Comparison of ENCODE assay signal across 8 mouse cellular contexts in the genomic region with DNA sequence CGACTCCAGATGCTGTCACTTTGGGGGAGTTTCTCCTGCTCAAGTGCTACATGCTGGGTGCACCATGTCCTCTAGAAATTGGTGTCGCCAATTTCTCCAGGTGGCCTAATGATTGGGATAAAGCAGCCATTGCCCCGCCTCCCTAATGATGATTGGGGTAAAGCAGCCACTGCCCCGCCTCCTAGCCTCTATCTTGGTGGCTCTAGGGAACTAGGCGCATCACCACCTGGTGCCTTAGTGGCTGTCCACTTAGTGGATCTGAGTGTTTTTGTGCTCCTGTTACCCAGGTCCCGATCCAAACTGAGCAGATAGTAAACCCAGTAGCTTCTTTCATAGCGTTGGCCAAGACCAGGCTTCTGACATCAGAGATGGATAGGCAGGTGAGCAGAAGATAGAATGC. TPM values are rescaled to one million over a fixed set of nuclear protein-coding genes. Genes with fewer than 3 reads are reported as not detected.
DNase-seq lines count a peak whose midpoint lies in the region; ATAC-seq and TF ChIP-seq lines count a peak whose summit lies in the region.

No protein-coding gene starts in this region.

- no peak overlapping the region for H3K27ac ChIP-seq in heart, embryonic 16.5 days (ENCODE audit: low read length)
- no peak overlapping the region for H3K27ac ChIP-seq in intestine, embryonic 16.5 days (ENCODE audit: low read length)
- peak overlapping the region; percentile 66 for H3K27ac ChIP-seq in neural tube, embryonic 15.5 days (replicated peaks)
- no peak overlapping the region for H3K27ac ChIP-seq in lung, postnatal 0 days (ENCODE audit: low read length)

- H3K36me3 ChIP-seq in heart, embryonic 16.5 days (ENCODE audit: control insufficient read depth, insufficient read depth), result no peaks in the 10 kb centered on the region
- no peaks in the 10 kb centered on the region for H3K36me3 ChIP-seq in intestine, embryonic 16.5 days (ENCODE audit: control insufficient read depth, insufficient read depth, low read length)
- H3K36me3 ChIP-seq in neural tube, embryonic 15.5 days, result no peaks in the 10 kb centered on the region
- no peaks in the 10 kb centered on the region for H3K36me3 ChIP-seq in lung, postnatal 0 days (ENCODE audit: insufficient read depth, low read length)

- no peak overlapping the region for H3K4me3 ChIP-seq in heart, embryonic 16.5 days (ENCODE audit: low read length)
- peak overlapping the region; percentile 29 for H3K4me3 ChIP-seq in intestine, embryonic 16.5 days (ENCODE audit: low read length)
- H3K4me3 ChIP-seq in neural tube, embryonic 15.5 days (replicated peaks), result peak overlapping the region; percentile 74
- no peak overlapping the region for H3K4me3 ChIP-seq in lung, postnatal 0 days (ENCODE audit: low read depth, low read length)
- H3K4me3 ChIP-seq in lung, adult 2 months (replicated peaks; ENCODE audit: extremely low read depth, low read depth, low read length), result no peak overlapping the region

- H3K4me2 ChIP-seq in heart, embryonic 16.5 days (ENCODE audit: low read depth, low read length), result peak overlapping the region; percentile 45; the same call in 1 of the 2 replicates
- H3K4me2 ChIP-seq in intestine, embryonic 16.5 days (ENCODE audit: low read depth, low read length), result peak overlapping the region; percentile 40
- peak overlapping the region; percentile 91 for H3K4me2 ChIP-seq in neural tube, embryonic 15.5 days
- no peak overlapping the region for H3K4me2 ChIP-seq in lung, postnatal 0 days (replicated peaks; ENCODE audit: low read depth, low read length)

- TF ChIP-seq EP300 in lung, postnatal 0 days (IDR thresholded peaks at IDR 0.05), result no peak

- WGBS in heart, embryonic 16.5 days, result 5% methylated on average over 7 of the region's 7 CpGs
- WGBS in intestine, embryonic 16.5 days, result 7% methylated on average over 7 of the region's 7 CpGs
- 2% methylated on average over 7 of the region's 7 CpGs for WGBS in neural tube, embryonic 15.5 days
- WGBS in lung, postnatal 0 days, result 7% methylated on average over 7 of the region's 7 CpGs
- WGBS in lung, adult 2 months, result 7% methylated on average over 7 of the region's 7 CpGs

- H3K9me3 ChIP-seq in heart, embryonic 16.5 days (replicated peaks; ENCODE audit: control insufficient read depth, low read length), result no peaks in the 10 kb centered on the region
- H3K9me3 ChIP-seq in intestine, embryonic 16.5 days (ENCODE audit: control insufficient read depth, low read length), result no peaks in the 10 kb centered on the region
- no peaks in the 10 kb centered on the region for H3K9me3 ChIP-seq in neural tube, embryonic 15.5 days (replicated peaks)
- no peaks in the 10 kb centered on the region for H3K9me3 ChIP-seq in lung, postnatal 0 days (ENCODE audit: low read length)

- no peak for TF ChIP-seq POLR2A in lung, adult 2 months (IDR thresholded peaks at IDR 0.05; ENCODE audit: borderline replicate concordance, extremely low read depth, low read depth, low read length)

- H3K27me3 ChIP-seq in heart, embryonic 16.5 days (ENCODE audit: control insufficient read depth, insufficient read depth, low read length), result peaks cover 64% of the 10 kb centered on the region
- peaks cover 50% of the 10 kb centered on the region for H3K27me3 ChIP-seq in intestine, embryonic 16.5 days (replicated peaks; ENCODE audit: control insufficient read depth, insufficient read depth, low read length)
- 0 out of 2 replicates have a peak, but pooled peaks cover 6% of the 10 kb centered on the region for H3K27me3 ChIP-seq in neural tube, embryonic 15.5 days (replicated peaks)
- H3K27me3 ChIP-seq in lung, postnatal 0 days (replicated peaks; ENCODE audit: insufficient read depth, low read length), result peaks cover 45% of the 10 kb centered on the region

- H3K9ac ChIP-seq in heart, embryonic 16.5 days (ENCODE audit: low read length), result no peak overlapping the region
- no peak overlapping the region for H3K9ac ChIP-seq in intestine, embryonic 16.5 days (ENCODE audit: low read depth, low read length)
- peak overlapping the region; percentile 63 for H3K9ac ChIP-seq in neural tube, embryonic 15.5 days (replicated peaks)
- H3K9ac ChIP-seq in lung, postnatal 0 days (replicated peaks; ENCODE audit: low read depth), result no peak overlapping the region

- no peak for DNase-seq in heart, postnatal 25 days (ENCODE audit: low spot score)
- peak; percentile 11 for DNase-seq in embryo, embryonic 10.5 days (ENCODE audit: low spot score)
- no peak for DNase-seq in lung, postnatal 0 days (ENCODE audit: low spot score)
- no peak for DNase-seq in urinary bladder, postnatal 10 days (ENCODE audit: low spot score)
- no peak for DNase-seq in lung, adult 2 months

- intact Hi-C loops in heart, postnatal 25 days (cut with DNase I), result no loop called here

- peaks cover 5% of the 10 kb centered on the region; the same call in 1 of the 2 replicates for H3K4me1 ChIP-seq in heart, embryonic 16.5 days (ENCODE audit: control insufficient read depth, insufficient read depth, low read length)
- peaks cover 8% of the 10 kb centered on the region; the same call in 1 of the 2 replicates for H3K4me1 ChIP-seq in intestine, embryonic 16.5 days (ENCODE audit: control insufficient read depth, insufficient read depth, low read length)
- peaks cover 33% of the 10 kb centered on the region for H3K4me1 ChIP-seq in neural tube, embryonic 15.5 days
- H3K4me1 ChIP-seq in lung, postnatal 0 days (ENCODE audit: insufficient read depth, low read depth, low read length), result no peaks in the 10 kb centered on the region
- H3K4me1 ChIP-seq in lung, adult 2 months (ENCODE audit: control insufficient read depth, insufficient read depth, low read length), result no peaks in the 10 kb centered on the region

- TF ChIP-seq CTCF in lung, postnatal 0 days (IDR thresholded peaks at IDR 0.05), result no peak
- TF ChIP-seq CTCF in lung, adult 2 months (IDR thresholded peaks at IDR 0.05; ENCODE audit: insufficient read depth, low read length), result no peak

- ATAC-seq in heart, embryonic 16.5 days (replicated peaks; ENCODE audit: extremely low read depth, insufficient read depth, low FRiP score), result no peak
- ATAC-seq in intestine, embryonic 16.5 days, result no peak
- ATAC-seq in neural tube, embryonic 15.5 days (ENCODE audit: low FRiP score), result peak; percentile 70
- no peak for ATAC-seq in lung, postnatal 0 days

RNA-seq across cellular contexts. Expression of a gene that starts 2.0 kb away (rescaled TPM):
- polyA plus RNA-seq in heart, embryonic 16.5 days (2015; fragmentation: Nextera tagmentation; extraction: Ambion mirVana), result 0.49 and 0.64 TPM in 2 replicates
- total RNA-seq in heart, postnatal 25 days (2021), result under 1 TPM; 0.34 to 0.59 TPM
- polyA plus RNA-seq in intestine, embryonic 16.5 days (2015; fragmentation: Nextera tagmentation; extraction: Ambion mirVana), result 0.78 and 0.80 TPM in 2 replicates
- polyA plus RNA-seq in neural tube, embryonic 15.5 days (2015; fragmentation: Nextera tagmentation; extraction: Ambion mirVana), result 14.2 and 17.4 TPM in 2 replicates
- polyA plus RNA-seq in lung, postnatal 0 days (2015; fragmentation: Nextera tagmentation; extraction: Ambion mirVana), result 0.06 TPM in 1 of 2 replicates, not detected in the other
- polyA plus RNA-seq in lung, adult 2 months (2012; rRNA removed), result 0.05 and 0.07 TPM in 2 replicates

Comparison
In these comparisons a context has a peak if more than half of its experiments do, and no peak if none do; other contexts are left out.
1. H3K4me3 ChIP-seq: peak in intestine, embryonic 16.5 days (single experiment) and neural tube, embryonic 15.5 days (single experiment); none in heart, embryonic 16.5 days (single experiment), lung, postnatal 0 days (single experiment) and lung, adult 2 months (single experiment).